Mouse (Mus musculus): ENCODE data around the gene Tefm.

- no peak for TF ChIP-seq ZC3H11A (IDR thresholded peaks at IDR 0.05; ENCODE audit: borderline replicate concordance, low read depth, low read length)
- TF ChIP-seq MAFK (IDR thresholded peaks at IDR 0.05; ENCODE audit: insufficient read depth, low read depth, low read length): no peak
- TF ChIP-seq CHD2 (IDR thresholded peaks at IDR 0.05; ENCODE audit: low read depth, low read length): no peak
Observed at GRCm38 (mm10) chr11:80173963-80174670, 32.1 kb upstream of the Tefm start.
